Mouse (Mus musculus) bone marrow, adult 2 months (tissue): ENCODE measurements at regions not wholly inside any gene's neighbourhood (a gene's known extent, or its start where the extent isn't known, plus 50 kb on each side); places are given as distances from the start of the nearest gene placed in this dataset.
A peak's percentile ranks its signal among the peaks of the same experiment; 100 is the strongest.

Experiments used
- CTCF ChIP-seq: fragments of 200-500 bp; IDR thresholded peaks from 2 replicates; pipeline ENCODE4 v1.5.1; 2011; ENCODE audit warnings: low read length, control low read depth; ENCODE audit not compliant: control insufficient read depth, insufficient read depth
- POLR2A ChIP-seq: fragments of 200-500 bp; IDR thresholded peaks from 2 replicates; pipeline ENCODE4 v1.6.1; 2011; ENCODE audit warnings: low read depth, mild to moderate bottlenecking, control low read depth, low read length, borderline replicate concordance; ENCODE audit not compliant: control insufficient read depth

DNA sequence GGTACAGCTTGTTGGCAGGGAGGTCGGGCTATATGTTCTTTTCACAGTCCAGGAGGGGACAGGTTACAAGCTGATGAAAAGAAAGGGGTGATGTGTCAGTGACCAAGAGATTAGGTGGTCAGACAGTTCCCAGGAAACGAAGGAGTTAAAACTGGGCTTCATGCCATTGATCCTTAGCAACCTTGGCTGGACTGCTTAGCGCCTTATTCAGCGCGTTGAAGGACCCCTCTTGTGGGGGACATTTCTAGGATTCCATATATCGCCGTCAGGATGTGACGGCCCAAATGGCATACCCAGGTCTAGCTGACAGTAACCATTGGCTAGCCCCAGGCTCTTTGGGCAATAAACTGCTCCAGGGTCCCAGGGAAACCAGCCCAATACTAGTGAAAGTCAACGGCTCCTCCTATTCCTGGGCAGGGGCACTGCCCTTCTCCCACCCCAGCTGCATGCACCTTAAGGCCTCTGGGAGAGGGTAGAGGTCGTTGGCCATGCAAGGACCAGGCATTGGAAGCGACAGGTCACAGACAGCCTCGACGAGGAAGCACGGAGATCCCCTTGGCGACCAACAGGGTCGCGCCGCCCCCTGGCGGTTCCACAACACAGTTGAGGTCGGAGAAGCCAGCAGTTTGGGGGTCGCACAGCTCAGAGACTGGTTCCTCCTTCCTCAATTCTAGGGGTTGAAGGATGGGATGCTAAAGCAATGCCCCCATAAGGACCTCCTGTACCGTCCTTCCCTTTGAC, 62.7 kb upstream of the Btrc start:
- TF ChIP-seq CTCF: peak; percentile 27; the same call in 1 of the 2 replicates
- no peak for TF ChIP-seq POLR2A
